11 mouse cellular contexts compared by ENCODE assay signal in the genomic region with DNA sequence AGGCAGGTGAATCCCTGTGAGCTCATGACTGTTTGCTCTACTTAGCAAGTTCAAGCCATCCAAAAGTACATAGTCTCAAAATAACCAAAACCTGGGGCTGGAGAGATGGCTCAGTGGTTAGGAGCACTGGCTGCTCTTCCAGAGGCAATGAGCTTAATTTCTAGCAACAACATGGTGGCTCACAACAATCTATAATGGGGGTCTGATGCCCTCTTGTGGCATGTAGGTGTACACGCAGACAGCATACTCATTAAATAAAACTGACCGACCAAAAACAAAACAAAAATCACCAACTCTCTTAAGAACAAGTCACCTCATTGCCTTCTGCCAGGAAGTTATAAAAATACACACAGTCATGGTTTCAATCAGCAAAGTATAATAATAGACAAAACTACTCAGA. TPM values are rescaled to one million over a fixed set of nuclear protein-coding genes. Genes with fewer than 3 reads are reported as not detected.
DNase-seq lines count a peak whose midpoint lies in the region; ATAC-seq and TF ChIP-seq lines count a peak whose summit lies in the region.
"Had no signal": no experiment of that assay in that cellular context is flagged by ENCODE, and none has a peak within 500 bp of the region (broad histone marks: within the 10 kb centered on the region; RNA-seq: fewer than 3 reads in every experiment).

No protein-coding gene starts in this region.

- H3K4me3 ChIP-seq in left cerebral cortex, adult 2 months = no peak overlapping the region
- H3K4me3 ChIP-seq: embryonic facial prominence, embryonic 15.5 days; hindbrain, embryonic 15.5 days had no signal

- intact Hi-C loops in left cerebral cortex, adult 2 months (cut with DNase I) = loop anchor here (10.0 kb wide), 1 partner anchor 436 kb away; the partner anchor contains the start of gene Abtb2
- intact Hi-C loops in left cerebral cortex, postnatal 36 days (cut with DNase I) = loop anchor here (10.0 kb wide), 1 partner anchor 436 kb away; the partner anchor contains the start of gene Abtb2

- no peak for ATAC-seq in CD4-positive, CD25-positive, alpha-beta regulatory T cell, adult 4 months
- peak; percentile 58; the same call in 1 of the 2 replicates for ATAC-seq in megakaryocyte-erythroid progenitor cell, adult 5-6 weeks (replicated peaks; ENCODE audit: low FRiP score, low TSS enrichment, poor library complexity, severe bottlenecking)

- peak; percentile 38 for DNase-seq in CD4-positive, CD25-positive, alpha-beta regulatory T cell, adult 2 months (ENCODE audit: low read depth, low spot score)
- DNase-seq in left cerebral cortex, adult 2 months (ENCODE audit: extremely low spot score in 1 of 2, low spot score in 2 of 2) = no peak
- DNase-seq in left cerebral cortex, postnatal 36 days (ENCODE audit: low spot score in 2 of 2) = no peak
- peak; percentile 65 for DNase-seq in brain, embryonic 14.5 days (ENCODE audit: low read depth)
- DNase-seq in urinary bladder, postnatal 4 days (ENCODE audit: low spot score in 2 of 2) = no peak
- DNase-seq in kidney, postnatal 10 days = no peak

- peak; percentile 64 for TF ChIP-seq CTCF in left cerebral cortex, adult 2 months (IDR thresholded peaks at IDR 0.05)
- peak; percentile 57; the same call in 1 of the 2 replicates for TF ChIP-seq CTCF in brain, embryonic 14.5 days (IDR thresholded peaks at IDR 0.05; ENCODE audit: borderline replicate concordance, extremely low read depth, insufficient read depth, insufficient read length)

- TF ChIP-seq POLR2A in brain, embryonic 14.5 days (IDR thresholded peaks at IDR 0.05; ENCODE audit: borderline replicate concordance, extremely low read depth, insufficient read depth, insufficient read length, poor library complexity, severe bottlenecking) = no peak

- no peak overlapping the region for H3K27ac ChIP-seq in left cerebral cortex, adult 2 months
- H3K27ac ChIP-seq: embryonic facial prominence, embryonic 15.5 days; hindbrain, embryonic 15.5 days had no signal

RNA-seq across cellular contexts. Expression of gene Fbxo3, which starts 26.4 kb away (rescaled TPM):
- 10 to 100 TPM; 39.2 to 39.4 TPM for polyA plus RNA-seq in CD4-positive, CD25-positive, alpha-beta regulatory T cell, adult 4 months (2017; shearing (Covaris generic))
- total RNA-seq in left cerebral cortex, adult 2 months (2021) = 10 to 100 TPM; 55.4 to 59.7 TPM
- 10 to 100 TPM; 54.5 to 57.6 TPM for total RNA-seq in left cerebral cortex, postnatal 36 days (2021)
- 45.4 and 48.2 TPM in 2 replicates for polyA plus RNA-seq in brain, embryonic 14.5 days (2012; rRNA removed)
- total RNA-seq in megakaryocyte-erythroid progenitor cell, adult 5-6 weeks (2014; fragmentation: Nextera tagmentation) = 79.6 and 89.2 TPM in 2 replicates
- total RNA-seq in megakaryocyte-erythroid progenitor cell, adult 5-6 weeks (2017) = 90.6 and 102 TPM in 2 replicates

RNA-seq across cellular contexts. Expression of gene 4931422A03Rik, which starts 27.1 kb away (rescaled TPM):
- under 1 TPM in 1 of 2 experiments, not detected in 1; 0.93 TPM for polyA plus RNA-seq in CD4-positive, CD25-positive, alpha-beta regulatory T cell, adult 4 months (2017; shearing (Covaris generic))
- not detected for total RNA-seq in left cerebral cortex, adult 2 months (2021)
- total RNA-seq in left cerebral cortex, postnatal 36 days (2021) = not detected
- polyA plus RNA-seq in brain, embryonic 14.5 days (2012; rRNA removed) = 0.08 TPM in 1 of 2 replicates, not detected in the other
- total RNA-seq in megakaryocyte-erythroid progenitor cell, adult 5-6 weeks (2014; fragmentation: Nextera tagmentation) = not detected in 2 replicates
- total RNA-seq in megakaryocyte-erythroid progenitor cell, adult 5-6 weeks (2017) = 0.52 TPM in 1 of 2 replicates, not detected in the other

RNA-seq across cellular contexts. Expression of gene Lmo2, which starts 43.3 kb away (rescaled TPM):
- 1 to 10 TPM in 1 of 2 experiments, under 1 TPM in 1; 0.38 to 2.1 TPM for polyA plus RNA-seq in CD4-positive, CD25-positive, alpha-beta regulatory T cell, adult 4 months (2017; shearing (Covaris generic))
- 10 to 100 TPM; 13.4 to 13.7 TPM for total RNA-seq in left cerebral cortex, adult 2 months (2021)
- total RNA-seq in left cerebral cortex, postnatal 36 days (2021) = 10 to 100 TPM; 15.5 to 17.7 TPM
- polyA plus RNA-seq in brain, embryonic 14.5 days (2012; rRNA removed) = 35.6 and 38.3 TPM in 2 replicates
- total RNA-seq in megakaryocyte-erythroid progenitor cell, adult 5-6 weeks (2014; fragmentation: Nextera tagmentation) = 386 and 431 TPM in 2 replicates
- 391 and 392 TPM in 2 replicates for total RNA-seq in megakaryocyte-erythroid progenitor cell, adult 5-6 weeks (2017)
- polyA plus RNA-seq: C2C12 had no signal

Comparison
In these comparisons a context has a peak if more than half of its experiments do, and no peak if none do; other contexts are left out.
1. DNase-seq: peak in CD4-positive, CD25-positive, alpha-beta regulatory T cell, adult 2 months (single experiment) and brain, embryonic 14.5 days (single experiment); none in left cerebral cortex, adult 2 months (0 of 2), left cerebral cortex, postnatal 36 days (0 of 2), urinary bladder, postnatal 4 days (0 of 2) and kidney, postnatal 10 days (single experiment).
2. RNA of gene Lmo2, which starts 43.3 kb away (total RNA-seq): 386 to 431 TPM in megakaryocyte-erythroid progenitor cell, adult 5-6 weeks; 15.5 to 17.7 TPM in left cerebral cortex, postnatal 36 days and 13.4 to 13.7 TPM in left cerebral cortex, adult 2 months; every median in the first group is over 10 times any median in the second.